Mouse (Mus musculus): Measurements from ENCODE around the gene Lonp1.

The Lonp1 gene

DNA sequence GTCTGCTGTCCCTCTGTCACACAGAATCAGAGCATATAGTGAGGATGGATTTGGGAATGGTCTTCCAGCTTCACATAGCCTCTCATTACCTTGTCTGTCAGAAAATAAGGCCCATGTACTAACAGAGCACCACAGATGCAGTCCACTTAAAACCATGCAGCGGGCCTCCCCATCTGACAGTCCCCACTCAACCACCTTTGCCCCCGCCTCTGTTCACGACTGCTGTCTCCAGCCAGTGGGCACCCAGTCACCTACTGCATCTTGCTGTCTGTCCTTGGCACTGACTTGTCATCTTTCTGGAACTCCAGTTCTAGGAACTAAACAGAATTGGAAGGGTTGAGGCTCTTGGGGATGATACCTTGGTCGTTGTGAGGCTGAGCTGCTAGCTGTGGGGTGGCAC is 37.8 kb downstream of the Lonp1 start:
- no peak for DNase-seq (ENCODE audit: low spot score)

DNA sequence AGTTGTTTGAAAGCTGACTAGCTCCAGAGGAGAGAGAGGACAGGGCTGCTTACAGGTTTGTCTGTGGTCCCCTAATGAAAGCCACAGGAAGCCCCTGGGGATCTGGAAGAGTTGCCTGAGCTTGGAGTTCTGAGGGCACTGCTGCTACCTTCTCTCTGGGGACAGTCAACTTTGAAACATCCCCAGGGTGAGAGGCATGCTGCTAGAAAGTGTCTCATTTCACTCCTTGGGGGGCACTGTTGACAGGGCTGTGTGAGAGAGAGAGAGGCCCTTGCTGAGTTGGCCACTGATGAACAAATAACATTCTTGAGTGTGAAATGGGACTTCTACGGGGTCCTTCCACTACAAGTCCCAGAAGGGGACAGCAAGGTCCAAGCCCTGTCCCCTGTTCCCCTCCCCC is 38.9 kb downstream of the Lonp1 start:
- no peak for DNase-seq (ENCODE audit: low spot score)

DNA sequence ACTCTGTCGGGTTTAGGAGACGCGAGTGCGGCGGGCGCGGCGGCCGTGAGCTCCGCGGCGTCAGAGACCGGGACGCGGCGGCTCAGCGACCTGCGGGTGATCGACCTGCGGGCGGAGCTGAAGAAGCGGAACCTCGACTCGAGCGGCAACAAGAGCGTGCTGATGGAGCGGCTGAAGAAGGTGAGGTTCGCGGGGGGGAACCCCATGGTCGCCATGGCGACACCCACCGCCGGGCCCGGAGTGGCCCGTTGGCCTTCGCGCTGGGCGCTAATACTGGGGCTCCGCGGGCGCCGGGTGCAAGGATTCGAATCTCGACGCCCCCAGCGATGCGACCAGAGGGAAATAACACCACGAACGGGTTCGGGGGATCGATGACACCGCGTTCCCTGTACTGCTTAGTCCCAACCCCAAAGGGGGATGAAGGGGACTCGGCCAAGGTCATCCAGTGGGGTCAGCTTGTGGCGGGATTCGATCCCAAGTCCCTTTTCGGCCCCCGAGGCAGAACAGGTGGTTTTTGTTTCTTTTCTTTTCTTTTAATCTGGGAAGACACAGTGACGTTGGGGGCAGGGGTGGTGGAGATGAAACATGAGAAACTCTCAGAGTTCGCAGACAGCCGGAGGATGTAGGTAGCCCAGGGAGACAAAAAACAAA is 41.4 kb downstream of the Lonp1 start:
- peak; percentile 45 for DNase-seq (ENCODE audit: low spot score)

DNA sequence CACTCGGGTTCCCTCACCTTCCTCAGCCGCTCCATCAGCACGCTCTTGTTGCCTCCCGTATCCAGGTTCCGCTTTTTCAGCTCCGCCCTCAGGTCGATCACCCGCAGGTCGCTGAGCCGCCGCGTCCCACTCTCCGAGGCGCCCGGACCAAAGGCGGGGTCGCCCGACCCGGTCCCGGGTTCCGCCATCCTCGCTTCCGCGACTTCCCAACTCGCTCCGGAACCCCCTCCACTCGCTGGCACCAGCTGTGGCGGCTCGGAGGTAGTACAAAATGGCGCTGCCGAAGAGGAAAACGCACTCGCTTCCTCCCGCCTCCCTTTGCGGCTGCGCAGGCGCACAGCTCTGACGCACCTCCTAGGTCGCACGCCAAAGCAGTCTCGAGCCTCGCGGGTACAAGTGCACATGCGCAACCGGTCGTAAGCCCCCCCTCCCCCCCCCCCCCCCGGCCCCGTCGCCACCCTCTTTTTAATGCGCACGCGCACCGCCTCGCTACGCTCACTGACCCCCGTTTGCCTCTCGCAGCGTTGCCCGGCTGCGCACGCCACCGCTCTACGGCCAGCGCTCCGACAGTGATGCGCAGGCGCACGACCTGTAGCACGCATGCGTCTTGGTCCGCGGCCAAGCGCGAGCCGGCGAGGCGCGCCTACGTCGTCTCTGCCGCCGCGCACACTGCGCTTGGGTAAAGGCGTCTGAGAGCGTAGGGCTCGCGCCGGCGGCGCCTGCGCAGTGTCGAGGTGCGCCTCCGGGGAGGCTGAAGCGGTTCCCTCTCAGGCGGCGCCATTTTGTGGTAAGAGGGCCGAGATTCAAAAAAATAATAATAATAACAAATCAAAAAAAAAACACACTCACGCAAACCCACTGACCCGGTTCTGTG is 42.2 kb downstream of the Lonp1 start, which contains the start of the genes Safb2 and Safb:
TSS of gene Safb2 (minus strand) at position 329 of the 874 bp plus-strand sequence.
TSS of gene Safb (plus strand) at position 569 of the 874 bp plus-strand sequence.
- peak; percentile 99 for DNase-seq (ENCODE audit: low spot score)

DNA sequence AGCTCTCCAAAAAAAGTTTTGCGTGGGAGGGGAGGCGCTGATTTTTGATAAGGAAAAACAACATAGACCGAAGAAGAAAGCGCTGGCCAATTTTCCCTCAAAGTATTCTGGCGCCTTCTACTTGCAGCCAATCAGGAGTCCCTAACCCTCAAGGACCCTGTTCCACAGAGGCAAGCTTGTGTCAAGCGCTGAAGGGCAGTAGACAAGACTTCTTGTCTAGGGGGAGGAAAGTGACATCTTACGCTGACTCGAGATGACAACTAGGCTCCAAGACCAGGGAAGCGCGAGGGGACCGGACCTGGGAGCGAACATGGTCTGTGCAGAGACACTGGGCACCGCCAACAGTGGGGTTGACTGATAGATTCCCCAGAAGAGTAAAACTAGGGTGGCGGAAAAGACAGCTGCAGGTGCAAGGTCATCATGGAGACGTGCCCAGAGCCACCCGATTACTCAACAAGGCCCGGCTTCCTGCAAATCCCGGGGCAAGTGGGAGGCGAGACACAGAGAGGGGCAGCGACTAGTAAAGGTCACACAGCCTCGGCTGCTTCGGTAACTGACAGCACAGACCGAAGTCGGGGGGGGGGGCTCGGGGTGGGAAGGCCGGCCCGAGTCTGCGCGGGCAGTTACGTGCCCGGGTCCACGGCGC is 43.0 kb downstream of the Lonp1 start:
- no peak for DNase-seq (ENCODE audit: low spot score)

DNA sequence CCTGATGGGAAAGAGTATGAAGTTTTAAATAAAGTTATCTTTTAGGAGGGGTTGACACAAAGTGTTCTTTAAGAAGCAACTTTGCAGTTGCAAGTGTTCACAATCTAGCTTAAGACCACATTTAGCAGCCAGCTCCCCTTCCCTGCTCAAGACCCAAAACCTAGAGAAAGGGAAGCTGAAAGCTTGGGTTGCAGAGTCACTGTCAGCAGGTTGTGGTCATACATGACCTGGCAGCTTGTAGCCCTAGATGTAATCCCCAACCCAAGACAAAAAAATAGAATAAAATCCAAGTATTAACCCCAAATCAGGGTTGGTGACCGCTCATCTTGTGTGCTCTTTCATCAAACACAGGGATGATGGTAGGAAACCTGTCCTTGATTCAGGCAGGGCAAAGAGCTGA is 43.6 kb downstream of the Lonp1 start:
- no peak for DNase-seq (ENCODE audit: low spot score)

DNA sequence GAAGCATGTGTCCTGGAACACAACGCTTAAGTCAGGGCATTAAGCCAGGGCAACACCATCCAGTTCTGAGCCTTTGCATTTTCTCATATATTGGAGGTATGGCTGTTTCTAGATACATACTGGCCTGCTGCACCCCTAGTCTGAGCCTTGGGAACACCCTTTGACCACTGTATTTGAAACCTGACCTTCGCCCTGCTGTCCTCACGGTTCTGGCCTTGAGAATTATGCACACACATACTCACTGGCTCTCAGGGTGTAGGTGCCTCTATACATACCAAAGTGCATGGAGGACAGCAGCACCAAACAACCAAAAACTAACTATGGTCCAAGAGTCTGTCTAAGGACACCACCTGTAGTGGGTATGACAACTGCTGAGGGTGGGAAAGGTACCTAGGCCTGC is 53.7 kb downstream of the Lonp1 start:
- DNase-seq (ENCODE audit: low spot score) = no peak

DNA sequence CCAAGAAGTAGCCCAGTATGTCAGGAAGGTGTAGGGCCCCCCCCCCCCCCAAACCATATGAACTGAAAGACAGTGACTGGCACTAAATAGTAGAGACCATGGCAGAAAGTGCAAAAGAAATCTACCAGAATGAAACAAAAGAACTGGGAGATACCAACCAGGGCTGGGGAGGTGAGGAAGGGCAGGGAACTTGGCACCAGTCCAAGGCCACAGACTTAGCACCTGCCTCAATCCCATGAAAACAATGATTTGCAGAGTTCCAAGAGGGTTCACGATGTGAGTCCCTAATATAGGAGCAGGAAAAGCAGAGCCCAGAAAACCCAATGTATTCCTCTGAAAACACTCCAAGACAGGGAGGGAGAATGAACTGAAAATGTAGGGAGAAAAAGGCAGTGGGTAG is 54.5 kb downstream of the Lonp1 start:
- DNase-seq (ENCODE audit: low spot score) = no peak

DNA sequence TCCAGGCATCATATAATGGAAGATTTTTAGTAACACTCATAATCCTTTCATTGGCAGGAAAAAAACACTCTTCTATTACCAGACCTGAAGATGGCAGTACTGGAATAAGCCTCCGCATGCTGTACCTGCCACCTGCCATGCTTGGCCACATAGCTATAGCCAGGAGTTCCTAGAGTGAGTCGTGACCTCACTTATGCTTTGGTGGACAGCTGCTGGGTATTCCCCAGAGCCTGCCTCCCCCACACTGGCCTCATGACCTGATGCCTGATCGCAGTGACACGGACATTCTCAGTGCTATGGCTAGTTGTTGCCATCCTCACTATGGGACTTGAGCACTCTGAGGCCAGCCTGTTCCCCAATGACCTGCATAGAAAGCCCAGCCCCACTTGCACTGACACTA is 56.4 kb downstream of the Lonp1 start:
- no peak for DNase-seq (ENCODE audit: low spot score)

DNA sequence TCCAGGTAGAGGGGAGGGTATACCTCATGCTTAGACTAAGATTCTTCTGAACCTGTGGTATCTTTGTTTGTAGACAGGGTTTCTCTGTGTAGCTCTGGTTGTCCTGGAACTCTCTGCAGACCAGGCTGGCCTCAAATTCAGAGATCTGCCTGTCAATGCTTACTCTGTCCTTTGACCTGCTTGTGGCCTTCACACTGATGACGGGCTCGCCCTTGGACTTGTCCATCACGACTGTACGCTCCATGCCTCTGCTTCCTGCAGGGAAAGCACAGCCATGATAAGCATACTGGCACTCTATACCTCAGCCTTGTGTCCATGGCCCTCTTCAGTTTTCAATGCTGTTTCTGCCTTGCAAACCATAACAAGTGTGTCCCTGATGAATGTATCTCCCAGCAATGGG is 59.3 kb downstream of the Lonp1 start:
- no peak for DNase-seq (ENCODE audit: low spot score)

DNA sequence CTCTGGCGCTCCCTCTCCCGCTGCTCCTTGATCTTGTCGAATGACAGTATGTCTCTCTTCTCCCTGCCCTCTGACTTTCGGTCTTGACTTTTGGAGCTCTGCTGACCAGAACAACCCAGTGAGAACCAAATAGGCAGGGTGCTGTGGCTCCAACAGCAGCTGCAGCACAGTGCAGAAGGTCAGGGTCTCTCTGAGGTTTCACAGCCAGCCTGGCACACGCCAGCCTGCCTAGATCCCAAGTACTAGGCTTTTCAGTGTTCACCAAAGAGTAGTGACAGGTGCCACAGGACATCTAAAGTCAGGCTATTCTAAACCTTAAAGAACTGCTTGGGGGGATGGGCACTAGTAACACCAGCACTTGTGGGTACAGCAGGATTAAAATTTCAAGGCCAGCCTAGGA is 59.8 kb downstream of the Lonp1 start:
- DNase-seq (ENCODE audit: low spot score) = no peak

DNA sequence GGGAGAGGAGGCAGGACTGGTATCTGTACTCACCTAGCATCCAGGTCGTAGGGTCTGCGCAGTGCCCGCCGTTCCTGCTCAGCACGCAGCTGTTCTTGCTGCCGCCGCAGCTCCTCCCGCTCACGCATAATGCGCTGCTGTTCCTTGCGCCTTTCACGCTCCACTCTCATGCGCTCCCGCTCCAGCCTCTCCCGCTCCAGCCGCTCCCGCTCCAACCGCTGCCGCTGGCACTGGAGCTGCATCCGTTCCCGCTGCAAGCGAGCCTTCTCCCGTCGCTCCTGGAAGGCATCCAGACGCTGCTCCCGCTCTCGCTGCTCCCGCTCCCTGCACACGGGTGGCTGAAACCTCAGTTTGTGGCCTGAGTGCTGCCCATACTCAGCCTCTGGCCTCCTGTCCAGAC is 60.4 kb downstream of the Lonp1 start:
- no peak for DNase-seq (ENCODE audit: low spot score)
